Mouse (Mus musculus) central nervous system, embryonic 11.5 days (tissue): ENCODE measurements around the gene Pbsn. TPM values are rescaled to one million over a fixed set of nuclear protein-coding genes. Genes with fewer than 3 reads are reported as not detected.

Source experiments
- polyA plus RNA-seq: library from polyadenylated mRNA; depleted of rRNA; stranded (reverse); fragments of >200 nt; gene quantifications from 2 replicates; pipeline ENCODE4 v1.2.3, GENCODE M21; 2012; rRNA removed

Gene Pbsn
- polyA plus RNA-seq, result not detected in 2 replicates

GRCm38 (mm10) chrX:77853523-77853922, at the start of gene Pbsn:
Gene Pbsn (minus strand): TSS chrX:77853623.

GRCm38 (mm10) chrX:77864458-77864857, 11.0 kb upstream of the Pbsn start, which contains the start of gene Gm14744:
Gene Gm14744 (plus strand): TSS chrX:77864758.

GRCm38 (mm10) chrX:77796238-77796835, 57.1 kb downstream of the Pbsn start, which contains the start of gene Prkx:
Gene Prkx (minus strand): TSS chrX:77796278.

Other genes with a start within 250 kb of the Pbsn start
- 7.8 and 11.6 TPM in 2 replicates for gene Prkx, start 57.3 kb downstream of the Pbsn start, polyA plus RNA-seq
- gene Gm14744, start 11.1 kb upstream of the Pbsn start, polyA plus RNA-seq, result not detected in 2 replicates
- gene 5430402E10Rik, start 71.4 kb upstream of the Pbsn start, polyA plus RNA-seq, result not detected in 2 replicates
- gene Obp1a, start 237.8 kb upstream of the Pbsn start, polyA plus RNA-seq, result 0.12 TPM in 1 of 2 replicates, not detected in the other